Mouse (Mus musculus) CH12.LX (cell line): ENCODE results near the gene Plekhg2. TPM values are rescaled to one million over a fixed set of nuclear protein-coding genes. Genes with fewer than 3 reads are reported as not detected.

Experiments used
- DNase-seq: peaks from one replicate; pipeline ENCODE4 v3.0.0-alpha.2; 2013; ENCODE audit errors: extremely low read depth
- H3K27ac ChIP-seq: 2 replicates; pipeline ENCODE4 v1.5.1; 2012; ENCODE audit warnings: low read depth, mild to moderate bottlenecking, control low read depth, moderate library complexity; ENCODE audit not compliant: insufficient read depth
- H3K27me3 ChIP-seq: replicated peaks from 2 replicates; pipeline ENCODE3; 2012; ENCODE audit warnings: inconsistent platforms
- H3K36me3 ChIP-seq, 2 experiments: replicated peaks in 1 of 2; 2 replicates each; pipeline versions ENCODE3 to v1.6.1; 2012; ENCODE audit warnings: inconsistent platforms in 1 of 2, low read length in 1 of 2, mild to moderate bottlenecking in 1 of 2, mixed read lengths in 1 of 2, moderate library complexity in 1 of 2; ENCODE audit not compliant: control insufficient read depth in 1 of 2, insufficient read depth in 1 of 2
- H3K4me1 ChIP-seq, 2 experiments: 2 replicates each; pipeline ENCODE4 v1.6.1; 2012; ENCODE audit warnings: inconsistent platforms in 1 of 2, moderate library complexity in 1 of 2; ENCODE audit not compliant: insufficient read depth in 2 of 2, control insufficient read depth in 1 of 2
- H3K4me2 ChIP-seq: 2 replicates; pipeline ENCODE4 v1.6.1; 2012; ENCODE audit warnings: low read depth, mild to moderate bottlenecking, control low read depth; ENCODE audit not compliant: poor library complexity, insufficient read depth, severe bottlenecking
- H3K4me3 ChIP-seq, 3 experiments: fragments of 150-350 bp in 1 of 3; sonication (generic) in 1 of 3; replicated peaks in 1 of 3; 2 replicates each; pipeline versions ENCODE3 to v1.5.1; 2011 to 2012; ENCODE audit warnings: low read depth in 2 of 3, low read length in 2 of 3, mild to moderate bottlenecking in 2 of 3, moderate library complexity in 2 of 3, control low read depth in 1 of 3, improper control_type of control experiment in 1 of 3, inconsistent platforms in 1 of 3, mixed read lengths in 1 of 3; ENCODE audit not compliant: poor library complexity in 1 of 3
- H3K79me2 ChIP-seq: replicated peaks from 2 replicates; pipeline ENCODE4 v1.6.1; 2012; ENCODE audit warnings: mild to moderate bottlenecking, moderate library complexity; ENCODE audit not compliant: control insufficient read depth, poor library complexity, insufficient read depth, severe bottlenecking; ENCODE audit errors: extremely low read depth
- H3K9ac ChIP-seq: 2 replicates; pipeline ENCODE4 v1.6.1; 2012; ENCODE audit warnings: low read depth, mild to moderate bottlenecking, control low read depth, moderate library complexity; ENCODE audit not compliant: insufficient read depth
- H3K9me3 ChIP-seq: replicated peaks from 2 replicates; pipeline ENCODE3; 2012; ENCODE audit warnings: low read length, inconsistent platforms, mixed read lengths
- CHD2 ChIP-seq: IDR thresholded peaks from 2 replicates; pipeline ENCODE4 v1.6.1; 2011; ENCODE audit warnings: low read length, improper control_type of control experiment
- CTCF ChIP-seq, 2 experiments: IDR thresholded peaks in 1 of 2; conservative IDR thresholded peaks in 1 of 2; 2 replicates each; pipeline ENCODE4 v1.5.1; 2011 to 2012; ENCODE audit warnings: low read depth in 2 of 2, low read length in 2 of 2, improper control_type of control experiment in 1 of 2, inconsistent platforms in 1 of 2, mild to moderate bottlenecking in 1 of 2, moderate library complexity in 1 of 2
- ELF1 ChIP-seq: IDR thresholded peaks from 2 replicates; pipeline ENCODE4 v1.6.1; 2014; ENCODE audit warnings: low read depth, mild to moderate bottlenecking, inconsistent platforms, low read length, improper control_type of control experiment
- GABPA ChIP-seq: IDR thresholded peaks from 2 replicates; pipeline ENCODE4 v1.6.1; 2012; ENCODE audit warnings: low read depth, low read length, improper control_type of control experiment, inconsistent platforms; ENCODE audit not compliant: insufficient replicate concordance
- HCFC1 ChIP-seq: IDR thresholded peaks from 2 replicates; pipeline ENCODE4 v1.6.1; 2012; ENCODE audit warnings: low read depth, mild to moderate bottlenecking, inconsistent platforms, low read length, improper control_type of control experiment
- IRF4 ChIP-seq: IDR thresholded peaks from 2 replicates; pipeline ENCODE4 v1.6.1; 2014; ENCODE audit warnings: low read depth, mild to moderate bottlenecking, inconsistent platforms, low read length, improper control_type of control experiment
- JUN ChIP-seq: IDR thresholded peaks from 2 replicates; pipeline ENCODE4 v1.6.1; 2011; ENCODE audit warnings: low read depth, mild to moderate bottlenecking, low read length, improper control_type of control experiment, moderate library complexity; ENCODE audit not compliant: insufficient read depth
- JUND ChIP-seq: conservative IDR thresholded peaks from 2 replicates; pipeline ENCODE4 v1.6.1; 2011; ENCODE audit warnings: low read depth, low read length, improper control_type of control experiment
- MEF2A ChIP-seq: IDR thresholded peaks from 2 replicates; pipeline ENCODE4 v1.6.1; 2014; ENCODE audit warnings: low read depth, mild to moderate bottlenecking, inconsistent platforms, low read length, improper control_type of control experiment, borderline replicate concordance
- MXI1 ChIP-seq: IDR thresholded peaks from 2 replicates; pipeline ENCODE4 v1.6.1; 2011; ENCODE audit warnings: mild to moderate bottlenecking, low read depth, low read length, improper control_type of control experiment
- NELFE ChIP-seq: IDR thresholded peaks from 2 replicates; pipeline ENCODE4 v1.6.1; 2011; ENCODE audit warnings: low read depth, low read length, improper control_type of control experiment
- NRF1 ChIP-seq: IDR thresholded peaks from 2 replicates; pipeline ENCODE4 v1.6.1; 2014; ENCODE audit warnings: low read depth, mild to moderate bottlenecking, inconsistent platforms, low read length, improper control_type of control experiment, moderate library complexity
- POLR2A ChIP-seq: IDR thresholded peaks from 2 replicates; pipeline ENCODE4 v1.6.1; 2011; ENCODE audit warnings: low read depth, mild to moderate bottlenecking, improper control_type of control experiment, low read length
- POLR2AphosphoS2 ChIP-seq: IDR thresholded peaks from 2 replicates; pipeline ENCODE4 v1.6.1; 2011; ENCODE audit warnings: low read depth, low read length, improper control_type of control experiment
- RAD21 ChIP-seq: IDR thresholded peaks from 2 replicates; pipeline ENCODE4 v1.6.1; 2011; ENCODE audit warnings: low read depth, mild to moderate bottlenecking, low read length, improper control_type of control experiment, moderate library complexity
- ZC3H11A ChIP-seq: IDR thresholded peaks from 2 replicates; pipeline ENCODE4 v1.6.1; 2012; ENCODE audit warnings: low read depth, mild to moderate bottlenecking, inconsistent platforms, low read length, improper control_type of control experiment
- dilution Hi-C: fragments of 300-500 bp; cut with MboI; formaldehyde crosslinking; loops from 2 replicates; pipeline ENCODE4 v1.14.3; 2020; ENCODE audit warnings: low sequenced_read_pairs; ENCODE audit not compliant: extremely low pct_unique_long_range_greater_than_20kb, extremely low pct_ligation_motif_present
- in situ Hi-C: fragments of 300-500 bp; cut with MboI; formaldehyde crosslinking; loops from 3 replicates; pipeline ENCODE4 v1.14.3; 2019; ENCODE audit warnings: low sequenced_read_pairs, low pct_ligation_motif_present, low pct_unique_long_range_greater_than_20kb, mixed read lengths
- polyA plus RNA-seq: library from polyadenylated mRNA; unstranded; fragments of >175 nt; gene quantifications from 2 replicates; pipeline ENCODE4 v1.2.1, GENCODE M21; 2012; ENCODE audit warnings: low read depth; ENCODE audit not compliant: insufficient read length
- total RNA-seq, 2 experiments: library from RNA; depleted of rRNA; stranded (reverse); fragments of 300-350 nt in 1 of 2; fragments of >200 nt in 1 of 2; gene quantifications; 2 replicates each; pipeline ENCODE4 v1.2.3; 2012 to 2014

Plekhg2 gene
- total and polyA plus RNA-seq, 3 experiments, result 0.39 to 5.5 (median 4.7) TPM

DNA sequence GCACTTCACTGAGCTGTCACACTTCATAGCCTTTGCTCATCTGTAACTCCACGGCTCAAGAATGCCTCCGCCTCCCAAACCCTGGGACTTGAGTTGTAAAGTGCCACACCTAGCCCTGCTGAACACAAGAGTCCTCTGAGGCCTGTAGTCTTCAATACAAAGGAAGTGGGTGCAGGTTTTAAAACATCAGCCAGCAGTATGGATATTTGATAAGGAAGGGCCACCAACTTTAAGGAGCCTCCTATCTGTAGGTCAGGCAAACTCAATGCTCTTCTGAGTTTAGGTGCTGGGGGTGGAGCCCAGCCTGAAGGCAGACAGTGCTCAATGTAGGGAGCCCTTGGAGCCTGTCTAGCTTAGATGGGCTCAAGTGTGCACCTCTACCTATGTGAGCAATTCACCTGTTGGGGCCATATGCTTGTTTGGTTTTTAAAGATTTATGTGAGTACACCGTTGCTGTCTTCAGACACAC lies 18.3 kb downstream of the Plekhg2 start:
- H3K27ac ChIP-seq, result no peak overlapping the region
- H3K36me3 ChIP-seq, result peaks cover 31 to 42% of the 10 kb centered on the region in 2 experiments
- dilution Hi-C loops (no loop called here), in situ Hi-C loops (no loop called here)
- H3K4me2 ChIP-seq, result no peak overlapping the region
- no peaks in the 10 kb centered on the region for H3K27me3 ChIP-seq
- H3K9me3 ChIP-seq, result no peaks in the 10 kb centered on the region
- DNase-seq, result no peak
- no peak overlapping the region for H3K9ac ChIP-seq
- peaks cover 17% of the 10 kb centered on the region for H3K79me2 ChIP-seq
- TF ChIP-seq GABPA (no peak), POLR2AphosphoS2 (peak; percentile 89; the same call in 1 of the 2 replicates), CHD2 (peak; percentile 34; the same call in 1 of the 2 replicates), JUN (no peak), IRF4 (no peak), POLR2A (peak; percentile 52)
- no peak overlapping the region for H3K4me3 ChIP-seq
- H3K4me1 ChIP-seq, result peaks cover 8 to 34% of the 10 kb centered on the region in 2 experiments

DNA sequence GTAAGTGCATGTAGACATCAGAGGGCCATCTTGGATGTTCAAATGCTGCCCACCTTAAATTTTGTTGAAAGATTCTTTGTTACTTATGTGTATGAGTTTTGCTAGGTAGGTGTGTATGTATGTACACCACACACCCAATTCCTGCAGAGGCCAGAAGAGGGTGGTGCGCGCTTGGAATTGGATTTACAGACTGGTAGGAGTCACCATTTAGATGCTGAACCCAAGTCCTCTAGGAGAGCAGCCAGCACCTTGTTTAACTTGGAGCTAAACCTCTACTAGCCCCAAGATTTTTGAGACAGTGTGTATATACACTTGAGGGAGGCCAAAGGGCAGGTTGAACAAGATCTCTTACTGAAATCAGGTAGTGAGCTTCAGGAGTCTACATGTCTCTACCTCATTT lies 19.1 kb downstream of the Plekhg2 start:
- H3K4me3 ChIP-seq, result no peak overlapping the region
- no peaks in the 10 kb centered on the region for H3K9me3 ChIP-seq
- no peaks in the 10 kb centered on the region for H3K27me3 ChIP-seq
- no peak overlapping the region for H3K9ac ChIP-seq
- no peak overlapping the region for H3K27ac ChIP-seq
- TF ChIP-seq NELFE (no peak), CTCF (conservative IDR thresholded peaks at IDR 0.05 in 1 of 2, IDR thresholded peaks at IDR 0.05 in 1 of 2; ENCODE audit: low read depth in 2 of 2, low read length in 2 of 2) (no peak), ZC3H11A (no peak), POLR2AphosphoS2 (no peak), JUND (no peak), MEF2A (no peak), NRF1 (no peak), ELF1 (no peak), IRF4 (no peak), RAD21 (no peak), CHD2 (no peak), HCFC1 (no peak), MXI1 (no peak)
- H3K36me3 ChIP-seq, result peaks cover 31 to 38% of the 10 kb centered on the region in 2 experiments
- no peak for DNase-seq
- no peak overlapping the region for H3K4me2 ChIP-seq
- H3K79me2 ChIP-seq, result peaks cover 17% of the 10 kb centered on the region
- dilution Hi-C loops, result no loop called here
- in situ Hi-C loops, result no loop called here
- H3K4me1 ChIP-seq, result peaks cover 12 to 36% of the 10 kb centered on the region in 2 experiments
